In the genomic region with DNA sequence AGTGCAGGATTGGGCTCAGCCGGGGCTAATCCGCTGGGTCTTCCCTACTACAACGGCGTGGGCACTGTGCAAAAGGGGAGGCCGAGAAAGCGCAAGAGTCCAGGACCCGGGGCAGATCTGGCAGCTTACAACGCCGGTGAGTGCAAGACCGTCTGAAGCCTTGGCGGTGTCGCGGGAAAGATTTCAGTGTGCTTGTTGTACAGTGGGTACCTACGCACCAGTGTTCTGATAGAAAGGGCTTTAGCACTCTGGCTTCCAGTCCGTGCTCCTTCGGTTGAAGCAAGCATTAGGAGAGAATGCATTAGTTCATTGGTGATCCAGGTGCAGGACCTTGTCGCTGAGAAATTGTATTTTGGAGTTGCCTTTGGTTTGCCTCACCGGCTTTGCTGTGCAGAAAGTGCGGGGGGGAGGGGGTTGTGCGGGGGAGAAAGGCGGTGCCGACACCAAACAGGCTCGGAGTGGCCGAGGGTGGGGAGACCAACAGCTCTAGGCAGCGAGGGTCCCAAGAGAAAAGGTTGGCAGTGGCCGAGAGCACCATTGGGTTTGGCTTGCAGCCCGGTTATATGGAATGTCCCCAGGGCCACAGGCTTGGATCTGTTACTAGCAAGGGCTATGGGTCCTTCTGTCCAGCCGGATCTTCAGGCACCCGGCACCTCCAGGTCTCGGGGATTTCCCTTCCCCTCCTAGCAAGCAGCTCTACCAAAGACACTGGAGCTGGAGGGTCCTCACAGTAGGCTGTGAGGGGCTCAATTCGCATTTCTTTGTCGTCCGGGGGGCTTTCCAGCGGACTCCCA, we compare ENCODE assay signal across 8 mouse cellular contexts. TPM values are rescaled to one million over a fixed set of nuclear protein-coding genes. Genes with fewer than 3 reads are reported as not detected.
DNase-seq lines count a peak whose midpoint lies in the region; ATAC-seq and TF ChIP-seq lines count a peak whose summit lies in the region.
"Had no signal": no experiment of that assay in that cellular context is flagged by ENCODE, and none has a peak within 500 bp of the region (broad histone marks: within the 10 kb centered on the region; RNA-seq: fewer than 3 reads in every experiment).

No protein-coding gene starts in this region.

- peak overlapping the region; percentile 8 for H3K9ac ChIP-seq in liver, adult 2 months (ENCODE audit: low read depth, low read length)
- H3K9ac ChIP-seq in forebrain, embryonic 12.5 days: peak overlapping the region; percentile 99
- H3K9ac ChIP-seq in liver, embryonic 11.5 days (ENCODE audit: low read depth, low read length): peak overlapping the region; percentile 31; the same call in 1 of the 2 replicates

- peak overlapping the region; percentile 77 for H3K4me2 ChIP-seq in forebrain, embryonic 12.5 days
- H3K4me2 ChIP-seq in liver, embryonic 11.5 days: peak overlapping the region; percentile 50

- DNase-seq in liver, adult 2 months (ENCODE audit: extremely low read depth, low read depth, low spot score): no peak
- DNase-seq in liver: no peak
- DNase-seq in liver, embryonic 11.5 days (ENCODE audit: low spot score): peak; percentile 63
- DNase-seq in retina, postnatal 1 day: peak; percentile 74
- no peak for DNase-seq in ovary, postnatal 10 days (ENCODE audit: low spot score)
- DNase-seq in lung, postnatal 10 days: no peak

- no peak for TF ChIP-seq CTCF in liver, adult 2 months (IDR thresholded peaks at IDR 0.05; ENCODE audit: low read depth, low read length)

- peak overlapping the region; percentile 49 for H3K4me3 ChIP-seq in liver, adult 2 months (ENCODE audit: insufficient read depth, low read depth, low read length)
- peak overlapping the region; percentile 91 for H3K4me3 ChIP-seq in forebrain, embryonic 12.5 days (replicated peaks)
- peak overlapping the region; percentile 47 for H3K4me3 ChIP-seq in liver, embryonic 11.5 days (ENCODE audit: low read depth, low read length)

- no peaks in the 10 kb centered on the region for H3K36me3 ChIP-seq in liver, adult 2 months (ENCODE audit: control insufficient read depth, insufficient read depth, low read length)
- peaks cover 26% of the 10 kb centered on the region for H3K36me3 ChIP-seq in forebrain, embryonic 12.5 days (replicated peaks)
- H3K36me3 ChIP-seq in liver, embryonic 11.5 days (ENCODE audit: control insufficient read depth, insufficient read depth, low read length): no peaks in the 10 kb centered on the region

- no peak for TF ChIP-seq POLR2A in liver, adult 2 months (IDR thresholded peaks at IDR 0.05; ENCODE audit: extremely low read depth, insufficient read depth, low read length)

- H3K79me2 ChIP-seq in liver, adult 2 months (ENCODE audit: control insufficient read depth, insufficient read depth, low read length): no peaks in the 10 kb centered on the region

- ATAC-seq in forebrain, embryonic 12.5 days (ENCODE audit: low FRiP score): no peak
- ATAC-seq in liver, embryonic 11.5 days (replicated peaks; ENCODE audit: low FRiP score): no peak

- H3K9me3 ChIP-seq in forebrain, embryonic 12.5 days: no peaks in the 10 kb centered on the region
- H3K9me3 ChIP-seq in liver, embryonic 11.5 days (ENCODE audit: control insufficient read depth, low read length): no peaks in the 10 kb centered on the region

- peaks cover 4% of the 10 kb centered on the region for H3K4me1 ChIP-seq in liver, adult 2 months (ENCODE audit: control insufficient read depth, insufficient read depth, low read length)
- H3K4me1 ChIP-seq in forebrain, embryonic 12.5 days: peaks cover 66% of the 10 kb centered on the region
- H3K4me1 ChIP-seq in liver, embryonic 11.5 days (replicated peaks; ENCODE audit: control insufficient read depth, insufficient read depth, low read length): peaks cover 8% of the 10 kb centered on the region

- H3K27ac ChIP-seq in liver, adult 2 months (replicated peaks; ENCODE audit: insufficient read depth, low read depth, low read length): no peak overlapping the region
- peak overlapping the region; percentile 96 for H3K27ac ChIP-seq in forebrain, embryonic 12.5 days
- H3K27ac ChIP-seq in liver, embryonic 11.5 days (ENCODE audit: low read depth, low read length): no peak overlapping the region
- H3K27ac ChIP-seq: macrophage had no signal

- peaks cover 42% of the 10 kb centered on the region for H3K27me3 ChIP-seq in liver, adult 2 months (ENCODE audit: control insufficient read depth, insufficient read depth, low read length)
- peaks cover 65% of the 10 kb centered on the region for H3K27me3 ChIP-seq in forebrain, embryonic 12.5 days
- H3K27me3 ChIP-seq in liver, embryonic 11.5 days (replicated peaks; ENCODE audit: control insufficient read depth, insufficient read depth, low read length): peaks cover 100% of the 10 kb centered on the region

- WGBS in liver, adult 2 months: 4% methylated on average over 34 of the region's 34 CpGs
- 0% methylated on average over 34 of the region's 34 CpGs for WGBS in forebrain, embryonic 12.5 days
- WGBS in liver, embryonic 11.5 days: 2% methylated on average over 34 of the region's 34 CpGs

RNA-seq across cellular contexts. Expression of a gene that starts 15.8 kb away (rescaled TPM):
- total RNA-seq in liver, adult 2 months (2014; rRNA removed): 1.3 and 3.6 TPM in 2 replicates
- 4.6 and 5.4 TPM in 2 replicates for polyA plus RNA-seq in liver, adult 2 months (2012; rRNA removed)
- 196 and 224 TPM in 2 replicates for polyA plus RNA-seq in forebrain, embryonic 12.5 days (2016; fragmentation: Nextera tagmentation; extraction: Ambion mirVana)
- 10.5 and 11.0 TPM in 2 replicates for polyA plus RNA-seq in liver, embryonic 11.5 days (2014; fragmentation: Nextera tagmentation; extraction: Ambion mirVana)

Comparison
In these comparisons a context has a peak if more than half of its experiments do, and no peak if none do; other contexts are left out.
1. DNase-seq: peak in liver, embryonic 11.5 days (single experiment) and retina, postnatal 1 day (single experiment); none in liver, adult 2 months (single experiment), liver (single experiment), ovary, postnatal 10 days (single experiment) and lung, postnatal 10 days (single experiment).
2. H3K9ac ChIP-seq: peak in every context shown above with its lines; median percentile 99 in forebrain, embryonic 12.5 days; 31 in liver, embryonic 11.5 days; 8 in liver, adult 2 months.
3. RNA of a gene that starts 15.8 kb away (polyA plus RNA-seq): 196 to 224 TPM in forebrain, embryonic 12.5 days; 10.5 to 11.0 TPM in liver, embryonic 11.5 days and 4.6 to 5.4 TPM in liver, adult 2 months; every median in the first group is over 10 times any median in the second.
4. Peak in every context shown above with its lines, with median percentiles within 50 percentile points of each other: H3K4me3 ChIP-seq.